Mouse (Mus musculus): ENCODE measurements around the gene Ugt1a8. TPM values are rescaled to one million over a fixed set of nuclear protein-coding genes. Genes with fewer than 3 reads are reported as not detected.
A peak's percentile ranks its signal among the peaks of the same experiment; 100 is the strongest.
"Not testable (repeated sequence)": the region's sequence is repeated elsewhere in the genome, so short reads cannot be mapped to it uniquely, and the experiment has no call there.

Gene Ugt1a8
- total and polyA plus RNA-seq, 2 experiments, result 0.07 to 4.0 TPM

DNA sequence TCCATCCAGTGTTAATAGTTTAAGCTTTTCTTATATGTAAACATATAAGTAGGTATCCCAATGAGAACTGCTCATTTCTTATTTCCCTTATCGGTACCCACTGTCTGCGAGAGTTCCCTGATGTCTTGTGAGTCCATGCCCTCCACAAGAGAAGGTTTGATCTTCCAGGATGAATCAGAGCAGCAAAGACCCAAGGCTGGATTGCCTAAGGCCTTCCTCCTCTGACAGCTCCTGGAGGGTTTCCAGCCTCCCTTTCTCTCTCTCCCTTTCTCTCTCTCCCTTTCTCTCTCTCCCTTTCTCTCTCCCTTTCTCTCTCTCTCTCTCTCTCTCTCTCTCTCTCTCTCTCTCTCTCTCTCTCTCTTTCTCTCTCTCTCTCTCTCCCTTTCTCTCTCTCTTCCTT, 41.5 kb downstream of the Ugt1a8 start:
- not testable (repeated sequence) for DNase-seq (ENCODE audit: extremely low read depth, low read depth, low spot score); H3K36me3 ChIP-seq (ENCODE audit: control insufficient read depth, insufficient read depth, low read length); H3K27me3 ChIP-seq (ENCODE audit: control insufficient read depth, insufficient read depth, low read length); H3K4me3 ChIP-seq (ENCODE audit: insufficient read depth, low read depth, low read length); H3K27ac ChIP-seq (replicated peaks; ENCODE audit: insufficient read depth, low read depth, low read length); H3K9ac ChIP-seq (ENCODE audit: low read depth, low read length)
- WGBS, result 82% methylated on average over 2 of the region's 2 CpGs
- peaks cover 30% of the 10 kb centered on the region for H3K4me1 ChIP-seq (ENCODE audit: control insufficient read depth, insufficient read depth, low read length)
- peaks cover 24% of the 10 kb centered on the region for H3K79me2 ChIP-seq (ENCODE audit: control insufficient read depth, insufficient read depth, low read length)

DNA sequence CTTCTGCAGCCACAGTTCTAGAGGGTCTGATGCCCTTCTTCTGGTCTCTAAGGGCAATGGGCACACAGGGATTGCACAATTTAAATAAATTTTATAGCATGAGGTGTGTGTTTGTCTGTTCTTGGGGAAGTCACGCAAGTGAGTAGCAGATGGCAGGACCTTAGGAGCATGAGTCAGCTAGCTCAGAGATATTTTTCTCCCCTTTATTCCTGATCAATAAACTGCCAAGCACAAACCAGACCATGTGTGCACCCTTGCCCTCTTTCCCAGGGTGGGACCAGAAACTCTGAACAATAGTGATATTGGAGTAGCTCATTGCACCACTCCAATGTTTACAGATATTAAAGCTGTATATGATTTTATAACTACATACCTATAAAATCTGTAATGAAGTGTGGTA, 42.6 kb downstream of the Ugt1a8 start:
- peaks cover 32% of the 10 kb centered on the region for H3K4me1 ChIP-seq (ENCODE audit: control insufficient read depth, insufficient read depth, low read length)
- WGBS, result 21% methylated on average over 1 of the region's 1 CpGs
- H3K9ac ChIP-seq (ENCODE audit: low read depth, low read length); H3K36me3 ChIP-seq (ENCODE audit: control insufficient read depth, insufficient read depth, low read length); H3K4me3 ChIP-seq (ENCODE audit: insufficient read depth, low read depth, low read length); H3K27ac ChIP-seq (replicated peaks; ENCODE audit: insufficient read depth, low read depth, low read length); H3K27me3 ChIP-seq (ENCODE audit: control insufficient read depth, insufficient read depth, low read length): not testable (repeated sequence)
- peaks cover 26% of the 10 kb centered on the region for H3K79me2 ChIP-seq (ENCODE audit: control insufficient read depth, insufficient read depth, low read length)
- peak; percentile 50 for DNase-seq (ENCODE audit: extremely low read depth, low read depth, low spot score)

DNA sequence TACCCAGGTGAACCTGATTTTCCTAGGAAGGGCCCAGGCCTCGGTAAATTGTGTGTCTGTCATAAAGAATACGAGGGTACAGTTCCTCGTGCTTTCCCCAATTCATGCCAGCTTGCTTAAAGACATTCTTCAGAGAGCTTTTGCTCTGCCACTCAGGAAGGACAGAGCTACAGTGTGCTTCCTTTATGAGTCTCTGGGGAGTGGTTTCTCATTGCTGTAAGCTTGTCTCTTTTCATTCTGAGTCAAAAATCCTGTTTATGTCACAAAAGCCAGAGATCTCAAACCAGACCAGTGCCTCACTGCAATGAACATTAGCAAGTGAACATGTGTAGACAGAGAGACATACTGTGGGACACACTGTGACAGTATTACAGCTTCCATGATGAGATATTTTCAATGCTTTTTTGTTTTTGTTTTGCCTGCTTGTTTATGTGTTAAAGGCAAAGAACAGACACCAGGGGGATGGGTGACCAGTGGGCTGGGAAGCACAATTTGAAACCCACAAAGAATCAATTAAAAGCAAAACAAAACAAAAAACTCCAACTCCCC, 46.4 kb downstream of the Ugt1a8 start:
- H3K9ac ChIP-seq (ENCODE audit: low read depth, low read length), result no peak overlapping the region; the same call in 1 of the 2 replicates
- 20% methylated on average over 3 of the region's 3 CpGs for WGBS
- H3K27ac ChIP-seq (replicated peaks; ENCODE audit: insufficient read depth, low read depth, low read length), result peak overlapping the region; percentile 25
- no peak for DNase-seq (ENCODE audit: extremely low read depth, low read depth, low spot score)
- H3K79me2 ChIP-seq (ENCODE audit: control insufficient read depth, insufficient read depth, low read length), result peaks cover 24% of the 10 kb centered on the region; the same call in 1 of the 2 replicates
- H3K36me3 ChIP-seq (ENCODE audit: control insufficient read depth, insufficient read depth, low read length), result peaks cover 4% of the 10 kb centered on the region; the same call in 1 of the 2 replicates
- no peaks in the 10 kb centered on the region for H3K27me3 ChIP-seq (ENCODE audit: control insufficient read depth, insufficient read depth, low read length)
- TF ChIP-seq POLR2A (IDR thresholded peaks at IDR 0.05; ENCODE audit: extremely low read depth, insufficient read depth, low read length), result no peak
- TF ChIP-seq CTCF (IDR thresholded peaks at IDR 0.05; ENCODE audit: low read depth, low read length), result no peak
- peaks cover 53% of the 10 kb centered on the region for H3K4me1 ChIP-seq (ENCODE audit: control insufficient read depth, insufficient read depth, low read length)
- no peak overlapping the region for H3K4me3 ChIP-seq (ENCODE audit: insufficient read depth, low read depth, low read length)

DNA sequence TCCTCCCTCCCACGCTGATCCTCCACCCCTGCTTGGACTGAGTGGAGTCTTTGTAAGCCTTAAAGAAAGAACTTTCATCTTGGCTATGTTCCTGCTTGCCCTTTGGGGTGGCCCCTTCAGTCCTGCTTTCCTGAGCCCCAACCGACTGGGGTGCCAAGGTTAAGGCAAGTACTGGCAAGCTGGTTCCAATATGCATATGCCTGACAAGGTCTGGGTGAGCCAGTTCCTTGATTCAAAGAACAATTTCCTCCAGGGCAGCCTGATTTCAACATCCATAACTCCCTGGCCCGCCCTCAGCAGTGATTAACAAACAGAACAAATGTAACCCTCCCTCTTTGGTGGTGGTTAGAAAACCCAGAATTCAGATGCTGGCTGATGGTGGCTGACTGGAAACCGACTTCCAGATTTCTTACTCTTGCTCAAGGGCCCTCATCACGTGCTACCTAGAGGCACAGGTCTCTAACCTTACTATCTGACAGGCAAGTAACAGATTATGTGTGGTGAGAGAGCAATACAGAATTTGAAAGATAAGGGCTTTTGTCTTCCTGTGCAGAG, 46.9 kb downstream of the Ugt1a8 start, which contains the start of gene Ugt1a6a:
Ugt1a6a (plus strand) TSS at position 353 of the 555 bp plus-strand sequence.
- Histone ChIP-seq H3K27ac (replicated peaks; ENCODE audit: insufficient read depth, low read depth, low read length) (peak within 1 kb of the TSS; percentile 25), H3K4me1 (ENCODE audit: control insufficient read depth, insufficient read depth, low read length) (peaks cover 56% of the 10 kb centered on the region), H3K79me2 (ENCODE audit: control insufficient read depth, insufficient read depth, low read length) (peaks cover 24% of the 10 kb centered on the region; the same call in 1 of the 2 replicates)
- H3K27me3 ChIP-seq (ENCODE audit: control insufficient read depth, insufficient read depth, low read length); H3K4me3 ChIP-seq (ENCODE audit: insufficient read depth, low read depth, low read length); H3K9ac ChIP-seq (ENCODE audit: low read depth, low read length); H3K36me3 ChIP-seq (ENCODE audit: control insufficient read depth, insufficient read depth, low read length): not testable (repeated sequence)
- DNase-seq (ENCODE audit: extremely low read depth, low read depth, low spot score), result peak; percentile 64
- WGBS, result 6% methylated on average over 5 of the region's 5 CpGs

DNA sequence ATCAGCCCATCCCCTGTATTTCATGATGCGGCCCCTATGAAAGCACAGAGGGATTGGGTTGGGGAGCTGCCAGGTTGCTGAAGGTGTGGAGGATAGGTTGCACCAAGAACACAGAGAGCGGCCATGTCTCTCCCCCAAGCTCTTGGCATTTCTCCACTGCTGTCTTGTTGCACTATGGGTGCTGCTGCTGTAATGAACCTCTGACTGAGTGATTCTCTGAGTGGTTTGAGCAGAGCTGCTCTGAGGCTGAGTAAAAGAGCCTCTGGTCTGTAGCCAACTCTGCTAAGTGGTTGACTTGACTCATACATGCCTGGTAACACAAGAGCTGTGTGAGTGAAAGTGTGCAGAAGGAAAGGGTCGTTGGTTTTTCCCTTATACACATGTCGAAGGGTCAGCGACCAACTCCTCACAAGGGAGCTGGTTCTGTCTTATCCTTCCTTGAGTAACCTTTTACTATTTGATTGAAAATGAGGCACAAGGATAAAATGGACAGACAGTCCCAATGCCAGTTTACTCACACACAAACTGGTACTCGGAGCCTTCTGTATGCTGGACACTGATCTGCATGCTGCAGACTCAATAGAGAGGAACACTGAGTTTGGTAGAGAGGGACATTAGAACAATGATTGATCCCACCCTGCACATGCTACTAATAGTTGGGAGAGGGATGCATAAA, 47.8 kb downstream of the Ugt1a8 start:
- not testable (repeated sequence) for H3K27me3 ChIP-seq (ENCODE audit: control insufficient read depth, insufficient read depth, low read length); H3K36me3 ChIP-seq (ENCODE audit: control insufficient read depth, insufficient read depth, low read length); H3K4me3 ChIP-seq (ENCODE audit: insufficient read depth, low read depth, low read length); H3K9ac ChIP-seq (ENCODE audit: low read depth, low read length); DNase-seq (ENCODE audit: extremely low read depth, low read depth, low spot score)
- H3K27ac ChIP-seq (replicated peaks; ENCODE audit: insufficient read depth, low read depth, low read length), result peak overlapping the region; percentile 4; the same call in 1 of the 2 replicates
- peaks cover 24% of the 10 kb centered on the region; the same call in 1 of the 2 replicates for H3K79me2 ChIP-seq (ENCODE audit: control insufficient read depth, insufficient read depth, low read length)
- H3K4me1 ChIP-seq (ENCODE audit: control insufficient read depth, insufficient read depth, low read length), result peaks cover 53% of the 10 kb centered on the region
- WGBS, result 84% methylated on average over 6 of the region's 6 CpGs

DNA sequence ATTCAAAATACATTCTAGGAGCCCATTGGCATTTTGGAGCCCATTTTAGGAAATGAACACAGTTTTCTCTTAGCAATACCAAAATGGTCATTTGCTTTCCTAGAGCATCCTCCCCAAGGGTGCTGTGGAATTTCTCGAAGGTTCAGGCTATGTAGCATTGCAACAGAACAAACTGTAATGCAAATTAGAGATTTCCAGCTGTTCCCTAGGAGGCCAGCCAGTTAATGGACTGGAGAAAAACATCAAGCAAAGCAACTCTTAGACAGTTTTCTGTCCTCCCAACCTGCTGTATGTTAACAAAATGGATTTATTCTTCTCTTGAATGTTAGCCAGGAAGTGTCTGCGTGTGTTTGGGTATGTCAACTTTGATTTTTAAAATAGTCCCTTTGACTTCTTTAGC, 49.0 kb downstream of the Ugt1a8 start:
- 22% methylated on average over 2 of the region's 2 CpGs for WGBS
- Histone ChIP-seq H3K4me1 (ENCODE audit: control insufficient read depth, insufficient read depth, low read length) (peaks cover 56% of the 10 kb centered on the region), H3K4me3 (ENCODE audit: insufficient read depth, low read depth, low read length) (no peak overlapping the region), H3K9ac (ENCODE audit: low read depth, low read length) (no peak overlapping the region), H3K27me3 (ENCODE audit: control insufficient read depth, insufficient read depth, low read length) (no peaks in the 10 kb centered on the region), H3K27ac (replicated peaks; ENCODE audit: insufficient read depth, low read depth, low read length) (no peak overlapping the region), H3K36me3 (ENCODE audit: control insufficient read depth, insufficient read depth, low read length) (peaks cover 4% of the 10 kb centered on the region; the same call in 1 of the 2 replicates), H3K79me2 (ENCODE audit: control insufficient read depth, insufficient read depth, low read length) (peaks cover 24% of the 10 kb centered on the region; the same call in 1 of the 2 replicates)
- TF ChIP-seq CTCF (IDR thresholded peaks at IDR 0.05; ENCODE audit: low read depth, low read length), result no peak
- no peak for TF ChIP-seq POLR2A (IDR thresholded peaks at IDR 0.05; ENCODE audit: extremely low read depth, insufficient read depth, low read length)
- no peak for DNase-seq (ENCODE audit: extremely low read depth, low read depth, low spot score)
